Mouse (Mus musculus) CD4-positive naive resting alpha-beta T cell, adult 57 days (primary cell): ENCODE data around the gene 9130409I23Rik. TPM values are rescaled to one million over a fixed set of nuclear protein-coding genes. Genes with fewer than 3 reads are reported as not detected.

Experiments used
- total RNA-seq: library from RNA; stranded (reverse); gene quantifications from one replicate; pipeline ENCODE4 v1.2.4, GENCODE M21; 2023

9130409I23Rik gene
- total RNA-seq = not detected

GRCm38 (mm10) chr1:181050937-181051336 lies at the start of gene 9130409I23Rik:
9130409I23Rik (plus strand) TSS chr1:181051237.

GRCm38 (mm10) chr1:181020756-181021487 lies 30.1 kb upstream of the 9130409I23Rik start, which contains the start of gene Ephx1:
Ephx1 (minus strand) TSS chr1:181020904.

Other genes with a start within 250 kb of the 9130409I23Rik start
- gene H3f3a, start 237.3 kb upstream of the 9130409I23Rik start, total RNA-seq = 705 TPM
- gene Sde2, start 200.1 kb upstream of the 9130409I23Rik start, total RNA-seq = 57.3 TPM
- gene Lefty2, start 158.1 kb upstream of the 9130409I23Rik start, total RNA-seq = not detected
- 59.1 TPM for gene Pycr2, start 146.9 kb upstream of the 9130409I23Rik start, total RNA-seq
- gene Lefty1, start 116.2 kb upstream of the 9130409I23Rik start, total RNA-seq = not detected
- gene Tmem63a, start 108.9 kb upstream of the 9130409I23Rik start, total RNA-seq = 66.2 TPM
- gene Ephx1, start 30.3 kb upstream of the 9130409I23Rik start, total RNA-seq = 73.1 TPM
- 30.7 TPM for gene Nvl, start 93.0 kb downstream of the 9130409I23Rik start, total RNA-seq
- gene Cnih4, start 93.5 kb downstream of the 9130409I23Rik start, total RNA-seq = 21.1 TPM
- 288 TPM for gene Wdr26, start 160.8 kb downstream of the 9130409I23Rik start, total RNA-seq